Mouse (Mus musculus): ENCODE results near the gene Etnk1.

Gene Etnk1

GRCm38 (mm10) chr6:143151081-143151995 lies 15.7 kb upstream of the Etnk1 start:
- DNase-seq (ENCODE audit: low spot score in 2 of 2) = peak; percentile 70 to 74

- DNase-seq (ENCODE audit: low spot score in 2 of 2) = no peak
These were observed 14.6 kb upstream of the Etnk1 start for GRCm38 (mm10) chr6:143152321-143152827.

- DNase-seq (ENCODE audit: low spot score in 2 of 2) = no peak
These were observed 13.9 kb upstream of the Etnk1 start for GRCm38 (mm10) chr6:143153160-143153559.

- peak; percentile 59 to 61 for DNase-seq (ENCODE audit: low spot score in 2 of 2)
These were observed 13.1 kb upstream of the Etnk1 start for GRCm38 (mm10) chr6:143153751-143154494.

GRCm38 (mm10) chr6:143154885-143155284 lies 12.1 kb upstream of the Etnk1 start:
- no peak for DNase-seq (ENCODE audit: low spot score in 2 of 2)

- DNase-seq (ENCODE audit: low spot score in 2 of 2) = no peak
These were observed 11.0 kb upstream of the Etnk1 start for GRCm38 (mm10) chr6:143155996-143156395.

- peak in 1 of 2 experiments; percentile 34 for DNase-seq (ENCODE audit: low spot score in 2 of 2)
These were observed 10.3 kb upstream of the Etnk1 start for GRCm38 (mm10) chr6:143156684-143157083.

- no peak for DNase-seq (ENCODE audit: low spot score in 2 of 2)
These were observed 9.6 kb upstream of the Etnk1 start for GRCm38 (mm10) chr6:143157401-143157800.

- no peak for DNase-seq (ENCODE audit: low spot score in 2 of 2)
These were observed 6.3 kb upstream of the Etnk1 start for GRCm38 (mm10) chr6:143160572-143161231.

GRCm38 (mm10) chr6:143162161-143162877 lies 4.7 kb upstream of the Etnk1 start:
- DNase-seq (ENCODE audit: low spot score in 2 of 2) = no peak

GRCm38 (mm10) chr6:143163956-143164905 lies 2.8 kb upstream of the Etnk1 start:
- no peak for DNase-seq (ENCODE audit: low spot score in 2 of 2)

- no peak for DNase-seq (ENCODE audit: low spot score in 2 of 2)
These were observed 2.1 kb upstream of the Etnk1 start for GRCm38 (mm10) chr6:143164906-143165255.

- no peak for DNase-seq (ENCODE audit: low spot score in 2 of 2)
These were observed 1.4 kb upstream of the Etnk1 start for GRCm38 (mm10) chr6:143165404-143166257.

GRCm38 (mm10) chr6:143167409-143167919 lies 443 bp downstream of the Etnk1 start:
- DNase-seq (ENCODE audit: low spot score in 2 of 2) = no peak

GRCm38 (mm10) chr6:143167981-143168674 lies 1.1 kb downstream of the Etnk1 start:
- DNase-seq (ENCODE audit: low spot score in 2 of 2) = peak in 1 of 2 experiments; percentile 51

- DNase-seq (ENCODE audit: low spot score in 2 of 2) = no peak
These were observed 2.4 kb downstream of the Etnk1 start for GRCm38 (mm10) chr6:143169385-143169784.

GRCm38 (mm10) chr6:143170166-143170960 lies 3.3 kb downstream of the Etnk1 start:
- DNase-seq (ENCODE audit: low spot score in 2 of 2) = peak; percentile 68 to 72

- DNase-seq (ENCODE audit: low spot score in 2 of 2) = no peak
These were observed 4.0 kb downstream of the Etnk1 start for GRCm38 (mm10) chr6:143171066-143171465.
